In genomic region chr8:94192926-94193325, GRCm38 (mm10) we compare ENCODE assay signal across 27 mouse cellular contexts. TPM values are rescaled to one million over a fixed set of nuclear protein-coding genes. Genes with fewer than 3 reads are reported as not detected.
DNase-seq lines count a peak whose midpoint lies in the region; ATAC-seq and TF ChIP-seq lines count a peak whose summit lies in the region.
"Had no signal": no experiment of that assay in that cellular context is flagged by ENCODE, and none has a peak within 500 bp of the region (broad histone marks: within the 10 kb centered on the region; RNA-seq: fewer than 3 reads in every experiment).

No protein-coding gene starts in this region.

- ATAC-seq in lung, postnatal 0 days = peak; percentile 21
- no peak for ATAC-seq in activated CD4-positive, CD25-positive, alpha-beta regulatory T cell, adult 4 months
- ATAC-seq: midbrain, embryonic 16.5 days had no signal

- TF ChIP-seq EP300 in lung, postnatal 0 days (IDR thresholded peaks at IDR 0.05) = no peak

- no peak overlapping the region for H3K9ac ChIP-seq in lung, postnatal 0 days (replicated peaks; ENCODE audit: low read depth)
- H3K9ac ChIP-seq: lung, embryonic 15.5 days; neural tube, embryonic 15.5 days; stomach, embryonic 15.5 days had no signal

- H3K27ac ChIP-seq in lung, postnatal 0 days (ENCODE audit: low read length) = 0 out of 2 replicates have a peak overlapping the region, but pooled peaks have one; percentile 22
- H3K27ac ChIP-seq: left cerebral cortex, adult 2 months; lung, embryonic 15.5 days; neural tube, embryonic 15.5 days; stomach, embryonic 15.5 days had no signal

- peak; percentile 70 for DNase-seq in gastrocnemius, adult 18-20 months (ENCODE audit: low spot score)
- DNase-seq in gastrocnemius, postnatal 36 days = no peak
- peak; percentile 52 for DNase-seq in lung, postnatal 0 days (ENCODE audit: low spot score)
- no peak for DNase-seq in lung, postnatal 25 days (ENCODE audit: low spot score)
- peak; percentile 70 for DNase-seq in brain, embryonic 14.5 days (ENCODE audit: low read depth)
- peak; percentile 55 for DNase-seq in gastrocnemius, postnatal 25 days
- DNase-seq in thymus, postnatal 0 days (ENCODE audit: low spot score) = no peak
- DNase-seq: adrenal gland, postnatal 36 days; cerebellum, adult 18-20 months; cerebellum, postnatal 36 days; heart, postnatal 10 days; kidney, adult 11 months; left cerebral cortex, postnatal 4 days; right cerebral cortex, postnatal 14 days; thymus, adult 18-20 months had no signal

- TF ChIP-seq CTCF in lung, postnatal 0 days (IDR thresholded peaks at IDR 0.05) = no peak
- no peak for TF ChIP-seq CTCF in brain, embryonic 14.5 days (IDR thresholded peaks at IDR 0.05; ENCODE audit: borderline replicate concordance, extremely low read depth, insufficient read depth, insufficient read length)

- intact Hi-C loops in gastrocnemius, postnatal 36 days (cut with DNase I) = no loop called here

- no peak overlapping the region for H3K4me2 ChIP-seq in lung, postnatal 0 days (replicated peaks; ENCODE audit: low read depth, low read length)
- H3K4me2 ChIP-seq: heart, embryonic 11.5 days; liver, embryonic 11.5 days; lung, embryonic 15.5 days; neural tube, embryonic 15.5 days; stomach, embryonic 15.5 days had no signal

- H3K9me3 ChIP-seq in lung, postnatal 0 days (ENCODE audit: low read length) = no peaks in the 10 kb centered on the region
- H3K9me3 ChIP-seq: lung, embryonic 15.5 days; neural tube, embryonic 15.5 days; stomach, embryonic 15.5 days had no signal

- no peak overlapping the region for H3K4me3 ChIP-seq in lung, postnatal 0 days (ENCODE audit: low read depth, low read length)
- H3K4me3 ChIP-seq: left cerebral cortex, adult 2 months; lung, embryonic 15.5 days; neural tube, embryonic 15.5 days; stomach, embryonic 15.5 days had no signal

- H3K36me3 ChIP-seq in lung, postnatal 0 days (ENCODE audit: insufficient read depth, low read length) = no peaks in the 10 kb centered on the region
- H3K36me3 ChIP-seq: lung, embryonic 15.5 days; neural tube, embryonic 15.5 days; stomach, embryonic 15.5 days had no signal

- no peak for TF ChIP-seq POLR2A in brain, embryonic 14.5 days (IDR thresholded peaks at IDR 0.05; ENCODE audit: borderline replicate concordance, extremely low read depth, insufficient read depth, insufficient read length, poor library complexity, severe bottlenecking)

- no peaks in the 10 kb centered on the region for H3K27me3 ChIP-seq in lung, postnatal 0 days (replicated peaks; ENCODE audit: insufficient read depth, low read length)
- H3K27me3 ChIP-seq: stomach, embryonic 15.5 days had no signal

- WGBS in lung, postnatal 0 days = 45% methylated on average over 1 of the region's 1 CpGs

- 0 out of 2 replicates have a peak, but pooled peaks cover 4% of the 10 kb centered on the region for H3K4me1 ChIP-seq in lung, postnatal 0 days (ENCODE audit: insufficient read depth, low read depth, low read length)

RNA-seq across cellular contexts. Expression of gene Mt1, which starts 14.0 kb away (rescaled TPM):
- total RNA-seq in gastrocnemius, adult 18-20 months (2021) = 100 to 1,000 TPM in 1 of 2 experiments, 10 to 100 TPM in 1; 22.5 to 181 TPM
- 100 to 1,000 TPM in 1 of 2 experiments, 10 to 100 TPM in 1; 99.6 to 103 TPM for total RNA-seq in gastrocnemius, postnatal 36 days (2021)
- polyA plus RNA-seq in lung, postnatal 0 days (2015; fragmentation: Nextera tagmentation; extraction: Ambion mirVana) = 836 and 858 TPM in 2 replicates
- 38.9 and 76.5 TPM in 2 replicates for polyA plus RNA-seq in brain, embryonic 14.5 days (2012; rRNA removed)
- total RNA-seq in gastrocnemius, postnatal 25 days (2021) = 10 to 100 TPM; 63.7 to 91.7 TPM
- polyA plus RNA-seq in thymus, postnatal 0 days (2015; fragmentation: Nextera tagmentation; extraction: Ambion mirVana) = 112 and 124 TPM in 2 replicates
- polyA plus RNA-seq in activated CD4-positive, CD25-positive, alpha-beta regulatory T cell, adult 4 months (2017; shearing (Covaris generic)) = 1 to 10 TPM; 3.0 to 4.2 TPM

RNA-seq across cellular contexts. Expression of gene Mt2, which starts 20.5 kb away (rescaled TPM):
- 100 to 1,000 TPM in 1 of 2 experiments, 10 to 100 TPM in 1; 18.7 to 229 TPM for total RNA-seq in gastrocnemius, adult 18-20 months (2021)
- 100 to 1,000 TPM in 1 of 2 experiments, 10 to 100 TPM in 1; 87.9 to 112 TPM for total RNA-seq in gastrocnemius, postnatal 36 days (2021)
- 143 and 159 TPM in 2 replicates for polyA plus RNA-seq in lung, postnatal 0 days (2015; fragmentation: Nextera tagmentation; extraction: Ambion mirVana)
- 15.6 and 32.2 TPM in 2 replicates for polyA plus RNA-seq in brain, embryonic 14.5 days (2012; rRNA removed)
- 100 to 1,000 TPM in 1 of 2 experiments, 10 to 100 TPM in 1; 61.6 to 106 TPM for total RNA-seq in gastrocnemius, postnatal 25 days (2021)
- polyA plus RNA-seq in thymus, postnatal 0 days (2015; fragmentation: Nextera tagmentation; extraction: Ambion mirVana) = 44.8 and 45.7 TPM in 2 replicates
- polyA plus RNA-seq in activated CD4-positive, CD25-positive, alpha-beta regulatory T cell, adult 4 months (2017; shearing (Covaris generic)) = not detected

RNA-seq across cellular contexts. Expression of gene Nup93, which starts 21.4 kb away (rescaled TPM):
- total RNA-seq in gastrocnemius, adult 18-20 months (2021) = 10 to 100 TPM in 1 of 2 experiments, 1 to 10 TPM in 1; 9.9 to 10.3 TPM
- 1 to 10 TPM; 8.7 to 9.7 TPM for total RNA-seq in gastrocnemius, postnatal 36 days (2021)
- polyA plus RNA-seq in lung, postnatal 0 days (2015; fragmentation: Nextera tagmentation; extraction: Ambion mirVana) = 26.7 and 27.1 TPM in 2 replicates
- polyA plus RNA-seq in brain, embryonic 14.5 days (2012; rRNA removed) = 54.7 and 61.0 TPM in 2 replicates
- total RNA-seq in gastrocnemius, postnatal 25 days (2021) = 10 to 100 TPM in 1 of 2 experiments, 1 to 10 TPM in 1; 9.8 to 10.1 TPM
- polyA plus RNA-seq in thymus, postnatal 0 days (2015; fragmentation: Nextera tagmentation; extraction: Ambion mirVana) = 48.3 and 54.2 TPM in 2 replicates
- 10 to 100 TPM; 30.7 to 33.1 TPM for polyA plus RNA-seq in activated CD4-positive, CD25-positive, alpha-beta regulatory T cell, adult 4 months (2017; shearing (Covaris generic))

RNA-seq across cellular contexts. Expression of gene Mt3, which starts 40.5 kb away (rescaled TPM):
- total RNA-seq in gastrocnemius, adult 18-20 months (2021) = 1 to 10 TPM in 1 of 2 experiments, under 1 TPM in 1; 0.78 to 1.8 TPM
- total RNA-seq in gastrocnemius, postnatal 36 days (2021) = 1 to 10 TPM; 2.2 to 7.5 TPM
- 2.6 TPM in 2 replicates for polyA plus RNA-seq in lung, postnatal 0 days (2015; fragmentation: Nextera tagmentation; extraction: Ambion mirVana)
- 139 and 158 TPM in 2 replicates for polyA plus RNA-seq in brain, embryonic 14.5 days (2012; rRNA removed)
- 1 to 10 TPM; 5.0 to 5.1 TPM for total RNA-seq in gastrocnemius, postnatal 25 days (2021)
- polyA plus RNA-seq in thymus, postnatal 0 days (2015; fragmentation: Nextera tagmentation; extraction: Ambion mirVana) = 3.6 and 4.6 TPM in 2 replicates
- polyA plus RNA-seq in activated CD4-positive, CD25-positive, alpha-beta regulatory T cell, adult 4 months (2017; shearing (Covaris generic)) = not detected
- total RNA-seq: megakaryocyte, adult 5-6 weeks had no signal

RNA-seq across cellular contexts. Expression of gene Mt4, which starts 55.9 kb away (rescaled TPM):
- not detected for total RNA-seq in gastrocnemius, adult 18-20 months (2021)
- total RNA-seq in gastrocnemius, postnatal 36 days (2021) = not detected
- polyA plus RNA-seq in lung, postnatal 0 days (2015; fragmentation: Nextera tagmentation; extraction: Ambion mirVana) = not detected in 2 replicates
- polyA plus RNA-seq in brain, embryonic 14.5 days (2012; rRNA removed) = not detected in 2 replicates
- total RNA-seq in gastrocnemius, postnatal 25 days (2021) = not detected
- 4.9 and 5.6 TPM in 2 replicates for polyA plus RNA-seq in thymus, postnatal 0 days (2015; fragmentation: Nextera tagmentation; extraction: Ambion mirVana)
- not detected for polyA plus RNA-seq in activated CD4-positive, CD25-positive, alpha-beta regulatory T cell, adult 4 months (2017; shearing (Covaris generic))
- total RNA-seq: adrenal gland, postnatal 36 days; gastrocnemius, postnatal 4 days; heart, postnatal 10 days; left cerebral cortex, adult 2 months; left cerebral cortex, postnatal 4 days; megakaryocyte, adult 5-6 weeks had no signal
- polyA plus RNA-seq: embryonic facial prominence, embryonic 11.5 days; heart, embryonic 11.5 days; hindbrain, embryonic 11.5 days; liver, embryonic 11.5 days; lung, embryonic 15.5 days; midbrain, embryonic 16.5 days; neural tube, embryonic 15.5 days had no signal

Comparison
In these comparisons a context has a peak if more than half of its experiments do, and no peak if none do; other contexts are left out.
1. DNase-seq: peak in gastrocnemius, adult 18-20 months (single experiment), lung, postnatal 0 days (single experiment), brain, embryonic 14.5 days (single experiment) and gastrocnemius, postnatal 25 days (single experiment); none in gastrocnemius, postnatal 36 days (0 of 2), lung, postnatal 25 days (single experiment) and thymus, postnatal 0 days (single experiment).
2. RNA of gene Mt2, which starts 20.5 kb away (polyA plus RNA-seq): 143 to 159 TPM in lung, postnatal 0 days, 44.8 to 45.7 TPM in thymus, postnatal 0 days and 15.6 to 32.2 TPM in brain, embryonic 14.5 days; not detected in activated CD4-positive, CD25-positive, alpha-beta regulatory T cell, adult 4 months; every median in the first group is over 10 times any median in the second.